Mouse (Mus musculus) thymus, adult 2 months (tissue): ENCODE measurements around the gene 4930432K21Rik. TPM values are rescaled to one million over a fixed set of nuclear protein-coding genes. Genes with fewer than 3 reads are reported as not detected.
A peak's percentile ranks its signal among the peaks of the same experiment; 100 is the strongest.

ENCODE experiments used
- DNase-seq: peaks from one replicate; pipeline ENCODE4 v3.0.0; 2021
- H3K27ac ChIP-seq: fragments of 200-500 bp; 2 replicates; pipeline ENCODE4 v1.5.1; 2012; ENCODE audit warnings: low read length, control low read depth; ENCODE audit not compliant: control insufficient read depth, insufficient read depth
- H3K27me3 ChIP-seq: fragments of 200-500 bp; 2 replicates; pipeline ENCODE4 v1.6.1; 2012; ENCODE audit warnings: mild to moderate bottlenecking, low read length, moderate library complexity, mixed read lengths; ENCODE audit not compliant: control insufficient read depth, insufficient read depth
- H3K36me3 ChIP-seq: fragments of 200-500 bp; 2 replicates; pipeline ENCODE4 v1.6.1; 2012; ENCODE audit warnings: mild to moderate bottlenecking, low read length, moderate library complexity; ENCODE audit not compliant: control insufficient read depth, insufficient read depth
- H3K4me1 ChIP-seq: fragments of 200-500 bp; replicated peaks from 2 replicates; pipeline ENCODE4 v1.6.1; 2012; ENCODE audit warnings: low read length; ENCODE audit not compliant: control insufficient read depth, insufficient read depth
- H3K4me3 ChIP-seq: fragments of 200-500 bp; 2 replicates; pipeline ENCODE4 v1.5.1; 2012; ENCODE audit warnings: mild to moderate bottlenecking, low read length, control low read depth, moderate library complexity; ENCODE audit not compliant: control insufficient read depth, insufficient read depth
- CTCF ChIP-seq: fragments of 200-500 bp; IDR thresholded peaks from 2 replicates; pipeline ENCODE4 v1.5.1; 2012; ENCODE audit warnings: mild to moderate bottlenecking, control low read depth, low read length, moderate library complexity, borderline replicate concordance; ENCODE audit not compliant: control insufficient read depth, poor library complexity, insufficient read depth; ENCODE audit errors: extremely low read depth
- POLR2A ChIP-seq: fragments of 200-500 bp; IDR thresholded peaks from 2 replicates; pipeline ENCODE4 v1.6.1; 2012; ENCODE audit warnings: mild to moderate bottlenecking, low read length, control low read depth, moderate library complexity; ENCODE audit not compliant: control insufficient read depth, poor library complexity, insufficient read depth; ENCODE audit errors: extremely low read depth
- WGBS: fragments of 180-500 bp; shearing (Covaris S2); methylation state at CpG from one replicate; pipeline ENCODE4 v1.1.7; 2018; 5-methylcytosine and 5-hydroxymethylcytosine counted together
- polyA plus RNA-seq: library from polyadenylated mRNA; depleted of rRNA; stranded (reverse); fragments of >200 nt; gene quantifications from 2 replicates; pipeline ENCODE4 v1.2.3, GENCODE M21; 2012

Gene 4930432K21Rik
- polyA plus RNA-seq, 1 experiment = 1.9 TPM

DNA sequence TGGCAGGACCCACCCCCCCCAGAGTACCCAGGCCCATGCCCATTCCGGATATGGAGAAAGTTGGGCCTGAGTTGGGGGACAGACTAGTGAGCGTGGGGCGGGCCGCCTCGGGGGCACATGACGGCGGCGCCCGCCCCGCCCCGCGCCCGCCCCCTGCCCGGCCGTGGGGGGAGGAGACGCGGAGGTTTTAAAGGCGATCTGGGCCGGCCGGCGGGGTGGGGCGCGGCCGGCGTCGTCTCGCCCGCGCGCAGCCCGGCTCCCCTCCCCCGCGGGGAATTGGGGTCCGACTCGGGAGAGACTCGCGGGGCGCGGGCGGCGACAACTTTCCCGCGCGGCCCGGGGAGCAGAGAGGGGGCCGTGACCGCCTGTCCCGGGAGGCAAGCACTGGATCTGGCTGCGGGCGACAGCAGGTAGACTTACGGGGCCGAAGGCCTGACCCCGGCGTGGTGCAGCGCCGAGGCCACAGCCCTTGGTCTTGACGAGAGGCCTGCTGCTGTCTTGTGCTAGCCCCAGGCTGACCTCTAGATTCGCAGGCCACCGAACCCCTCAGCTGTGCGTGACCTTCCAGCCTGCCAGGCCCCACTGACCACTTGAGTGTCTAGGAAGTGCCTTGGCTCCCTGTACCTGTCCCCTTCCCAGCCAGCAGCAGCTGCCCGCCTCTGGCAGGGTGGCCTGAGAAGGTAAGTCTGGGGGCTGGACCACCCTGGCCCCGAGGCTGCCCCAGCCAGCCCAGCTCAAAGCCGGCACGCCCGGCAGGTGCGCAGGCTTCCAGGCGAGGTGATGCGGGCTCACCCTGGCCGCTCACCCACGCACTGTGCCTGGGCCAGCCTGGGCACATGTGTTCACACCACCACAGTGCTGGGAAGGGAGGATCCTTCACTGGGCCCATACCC lies 53.1 kb downstream of the 4930432K21Rik start:
- H3K27me3 ChIP-seq = no peaks in the 10 kb centered on the region
- 2% methylated on average over 63 of the region's 70 CpGs for WGBS
- DNase-seq = peak; percentile 63
- peak overlapping the region; percentile 65 for H3K4me3 ChIP-seq
- no peaks in the 10 kb centered on the region for H3K36me3 ChIP-seq
- peak; percentile 58; the same call in 1 of the 2 replicates for TF ChIP-seq POLR2A
- no peak for TF ChIP-seq CTCF
- peaks cover 63% of the 10 kb centered on the region for H3K4me1 ChIP-seq
- peak overlapping the region; percentile 42 for H3K27ac ChIP-seq

DNA sequence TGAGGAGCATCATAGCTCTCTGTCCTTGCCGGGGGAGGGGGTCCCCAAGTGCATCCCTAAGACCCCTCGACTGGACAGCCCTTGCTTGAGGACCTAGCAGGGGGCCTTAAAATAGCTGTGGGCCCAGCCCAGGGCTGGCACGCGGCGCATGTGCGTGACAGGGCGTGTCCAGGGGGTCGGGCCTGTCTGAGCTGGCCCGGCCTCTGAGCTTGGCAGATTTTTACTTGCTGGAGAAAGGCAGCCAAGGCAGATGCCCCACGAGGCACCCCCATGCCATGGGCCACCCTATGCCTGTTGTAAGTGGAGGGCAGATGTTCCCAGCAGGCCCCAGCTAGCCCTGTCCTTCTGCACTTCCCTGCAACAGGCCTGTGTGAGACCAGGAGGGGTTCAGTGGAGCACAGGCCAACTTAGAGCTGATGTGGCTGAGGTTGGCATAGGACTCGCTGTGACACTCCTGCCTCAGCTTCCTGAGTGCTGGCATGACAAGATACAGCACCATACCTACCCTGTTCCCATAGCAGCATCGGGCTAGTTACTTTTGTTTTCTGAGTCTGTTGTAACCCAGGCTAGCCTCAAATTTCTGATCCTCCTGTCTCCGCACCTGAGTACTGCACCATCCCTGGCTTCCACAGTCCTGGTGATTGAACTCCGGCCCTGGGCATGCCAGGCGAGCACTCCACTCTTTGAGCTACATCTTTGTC lies 53.9 kb downstream of the 4930432K21Rik start:
- peaks cover 63% of the 10 kb centered on the region for H3K4me1 ChIP-seq
- WGBS = 27% methylated on average over 15 of the region's 15 CpGs

DNA sequence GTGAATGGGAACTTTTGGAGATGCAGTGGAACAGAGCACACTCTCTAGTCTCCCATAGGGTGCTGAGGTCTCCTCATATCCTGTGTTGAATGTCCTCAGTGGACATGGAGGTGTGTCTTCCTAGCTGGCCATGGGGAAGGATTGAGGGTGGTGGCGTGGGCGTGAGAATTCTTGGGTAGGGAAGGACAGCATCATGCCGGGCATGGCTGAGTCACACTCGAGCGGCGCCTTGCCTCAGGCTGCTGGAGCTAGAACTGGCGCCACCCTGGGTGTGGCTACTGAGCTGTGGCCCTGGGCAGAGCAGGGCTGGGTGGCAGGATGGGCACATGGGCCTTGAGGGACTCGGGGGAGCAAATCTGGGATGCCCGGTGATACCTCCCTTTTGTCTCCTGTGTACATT lies 54.6 kb downstream of the 4930432K21Rik start:
- peaks cover 63% of the 10 kb centered on the region for H3K4me1 ChIP-seq
- H3K4me3 ChIP-seq = 0 out of 2 replicates have a peak overlapping the region, but pooled peaks have one; percentile 65
- no peaks in the 10 kb centered on the region for H3K36me3 ChIP-seq
- WGBS = 78% methylated on average over 9 of the region's 9 CpGs
- no peak for TF ChIP-seq POLR2A
- TF ChIP-seq CTCF = 0 out of 2 replicates have a peak, but pooled peaks have one; percentile 17
- no peak overlapping the region for H3K27ac ChIP-seq
- DNase-seq = no peak
- no peaks in the 10 kb centered on the region for H3K27me3 ChIP-seq

More for the DNA sequence above, 53.9 kb downstream of the 4930432K21Rik start:
- H3K4me3 ChIP-seq = peak overlapping the region; percentile 65
- H3K36me3 ChIP-seq = no peaks in the 10 kb centered on the region
- peak overlapping the region; percentile 42 for H3K27ac ChIP-seq
- no peak for DNase-seq
- TF ChIP-seq POLR2A (no peak), CTCF (no peak)
- H3K27me3 ChIP-seq = no peaks in the 10 kb centered on the region

DNA sequence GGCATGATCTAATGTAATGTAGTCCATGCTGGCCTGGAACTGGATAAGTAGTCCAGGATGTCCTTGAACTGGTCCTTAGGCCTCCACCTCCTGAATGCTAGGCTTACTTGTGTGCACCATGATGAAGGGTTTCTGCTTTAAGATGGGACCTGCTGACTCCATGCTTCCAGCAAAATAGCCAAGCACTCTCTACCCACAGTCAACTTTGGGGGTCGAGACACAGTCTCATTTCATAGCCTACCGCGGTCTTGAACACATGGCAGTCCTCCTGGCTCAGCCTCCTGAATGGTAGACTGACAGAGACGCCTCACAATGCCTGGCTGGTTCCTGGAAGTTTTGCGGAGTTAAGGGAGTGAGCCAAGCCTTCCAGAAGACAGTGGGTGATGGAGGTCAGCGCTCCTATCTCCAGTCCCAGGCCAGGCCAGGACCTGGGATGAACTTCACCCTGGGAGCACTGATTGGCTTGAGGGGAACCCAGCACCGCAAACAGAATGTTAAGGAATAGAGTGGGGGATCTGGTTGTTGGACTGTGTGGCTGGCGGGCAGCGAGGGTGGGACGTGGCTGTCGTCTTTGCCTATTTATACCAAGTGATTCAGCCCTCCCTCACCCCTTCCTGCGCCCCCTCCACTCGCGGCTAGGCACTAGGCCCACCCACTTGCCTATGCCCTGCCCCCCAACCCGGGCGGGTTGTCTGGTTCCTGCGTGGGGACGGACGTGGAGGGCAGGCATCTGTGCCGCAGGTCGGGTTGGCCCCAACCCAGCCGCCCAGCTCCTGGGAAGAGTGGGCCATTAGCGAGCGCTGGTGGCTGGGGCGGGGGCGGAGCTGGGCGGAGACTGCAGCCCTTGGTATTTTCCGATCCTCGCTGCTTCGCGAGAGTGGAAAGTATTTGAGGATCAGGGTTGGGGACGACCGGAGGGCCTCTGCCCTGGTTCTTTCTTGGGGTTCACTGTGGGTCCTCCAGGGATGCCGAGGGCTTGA lies 55.4 kb downstream of the 4930432K21Rik start:
- WGBS = 8% methylated on average over 34 of the region's 34 CpGs
- Histone ChIP-seq H3K27ac (peak overlapping the region; percentile 73), H3K4me3 (peak overlapping the region; percentile 46), H3K4me1 (peaks cover 65% of the 10 kb centered on the region), H3K36me3 (no peaks in the 10 kb centered on the region), H3K27me3 (no peaks in the 10 kb centered on the region)
- DNase-seq = peak; percentile 85
- TF ChIP-seq POLR2A = peak; percentile 56; the same call in 1 of the 2 replicates
- TF ChIP-seq CTCF = no peak

- peak; percentile 33 for DNase-seq
- Histone ChIP-seq H3K27me3 (no peaks in the 10 kb centered on the region), H3K27ac (peak overlapping the region; percentile 73), H3K4me3 (peak overlapping the region; percentile 46), H3K4me1 (peaks cover 65% of the 10 kb centered on the region), H3K36me3 (no peaks in the 10 kb centered on the region)
- TF ChIP-seq CTCF (no peak), POLR2A (no peak)
- WGBS = 34% methylated on average over 13 of the region's 13 CpGs
Observed at GRCm38 (mm10) chr8:84203975-84204772, 56.3 kb downstream of the 4930432K21Rik start.

DNA sequence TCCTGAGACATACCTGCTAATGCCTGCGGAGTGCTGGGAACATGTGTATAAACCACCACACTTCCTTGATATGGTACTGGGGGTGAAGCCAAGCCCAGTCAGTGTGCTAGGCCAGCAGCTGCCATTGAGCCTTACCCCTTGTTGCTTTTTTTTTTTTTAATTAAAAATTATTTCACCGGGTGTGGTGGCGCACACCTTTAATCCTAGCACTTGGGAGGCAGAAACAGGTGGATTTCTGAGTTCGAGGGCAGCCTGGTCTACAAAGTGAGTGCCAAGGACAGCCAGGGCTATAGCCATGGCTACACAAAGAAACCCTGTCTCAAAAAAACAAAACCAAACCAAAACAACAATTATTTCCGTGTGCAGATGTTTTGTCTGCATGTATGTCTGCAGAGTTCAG lies 57.2 kb downstream of the 4930432K21Rik start:
- Histone ChIP-seq H3K4me1 (peaks cover 65% of the 10 kb centered on the region), H3K36me3 (no peaks in the 10 kb centered on the region), H3K4me3 (no peak overlapping the region), H3K27ac (no peak overlapping the region), H3K27me3 (no peaks in the 10 kb centered on the region)
- no peak for DNase-seq
- 96% methylated on average over 5 of the region's 5 CpGs for WGBS
- TF ChIP-seq POLR2A (no peak), CTCF (no peak)
